Mouse (Mus musculus) limb, embryonic 10.5 days (tissue): ENCODE data around the gene Dnajc9. TPM values are rescaled to one million over a fixed set of nuclear protein-coding genes. Genes with fewer than 3 reads are reported as not detected.

Experiments used
- DNase-seq: peaks from one replicate; pipeline ENCODE4 v3.0.0-alpha.2; 2017; ENCODE audit warnings: low spot score
- H3K27ac ChIP-seq: fragments of 300-500 bp; sonication (generic); 2 replicates; pipeline ENCODE4 v1.5.1; 2016; ENCODE audit warnings: mild to moderate bottlenecking
- H3K27me3 ChIP-seq: fragments of 300-500 bp; sonication (generic); 2 replicates; pipeline ENCODE4 v1.6.1; 2016; ENCODE audit warnings: low read depth, mild to moderate bottlenecking; ENCODE audit not compliant: poor library complexity, severe bottlenecking
- H3K36me3 ChIP-seq: fragments of 300-500 bp; sonication (generic); 2 replicates; pipeline ENCODE4 v1.6.1; 2016; ENCODE audit warnings: mild to moderate bottlenecking, moderate library complexity
- H3K4me1 ChIP-seq: fragments of 300-500 bp; sonication (generic); 2 replicates; pipeline ENCODE4 v1.6.1; 2016
- H3K4me3 ChIP-seq: fragments of 300-500 bp; sonication (generic); 2 replicates; pipeline ENCODE4 v1.5.1; 2016; ENCODE audit warnings: mild to moderate bottlenecking, moderate library complexity
- H3K9me3 ChIP-seq: fragments of 300-500 bp; sonication (generic); replicated peaks from 2 replicates; pipeline ENCODE4 v1.6.1; 2016; ENCODE audit warnings: mild to moderate bottlenecking
- WGBS: fragments of 180-500 bp; shearing (Covaris S2); methylation state at CpG from one replicate; pipeline ENCODE4 v1.1.7; 2016; 5-methylcytosine and 5-hydroxymethylcytosine counted together
- polyA plus RNA-seq: library from polyadenylated mRNA; unstranded; fragments of >200 nt; fragmentation: Nextera tagmentation; extraction: Ambion mirVana; gene quantifications from 2 replicates; pipeline ENCODE4 v1.2.1, GENCODE M21; 2016

Gene Dnajc9
- polyA plus RNA-seq, 1 experiment from 2014 or later, result 290 TPM

DNA sequence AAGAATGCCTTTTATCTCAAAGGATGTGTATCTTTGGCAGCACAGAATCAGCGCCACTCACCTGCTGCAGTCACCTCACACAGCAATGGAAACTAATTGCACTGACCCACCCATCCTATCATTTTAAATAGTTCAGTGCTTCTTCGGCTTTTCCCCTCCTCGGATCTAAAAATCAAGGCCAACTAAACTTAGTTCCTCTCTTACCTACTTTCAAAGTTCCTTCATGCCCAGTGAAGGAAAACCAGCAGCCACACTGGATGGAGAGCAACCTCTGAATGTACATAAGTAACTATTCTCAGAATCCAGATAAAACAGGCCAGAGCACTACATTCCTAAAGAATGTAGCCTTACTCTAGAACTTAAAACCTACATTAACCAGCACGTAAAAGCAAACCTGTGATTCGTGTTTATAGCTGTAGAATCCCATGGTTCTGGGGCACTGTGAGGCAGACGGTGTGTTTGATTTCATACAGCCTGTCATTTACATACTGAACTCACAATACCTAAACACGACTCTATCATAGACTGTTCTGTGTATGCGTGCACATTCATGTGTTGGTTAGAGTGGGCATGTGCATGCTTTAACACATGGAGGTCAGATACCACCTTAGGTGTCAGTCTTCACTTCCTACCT, 853 bp upstream of the Dnajc9 start:
- H3K27ac ChIP-seq, result no peak overlapping the region; the same call in 1 of the 2 replicates
- H3K27me3 ChIP-seq, result no peaks in the 10 kb centered on the region
- peaks cover 35% of the 10 kb centered on the region for H3K4me1 ChIP-seq
- H3K4me3 ChIP-seq, result peak overlapping the region; percentile 78
- no peaks in the 10 kb centered on the region for H3K9me3 ChIP-seq
- WGBS, result 87% methylated on average over 8 of the region's 8 CpGs
- no peak for DNase-seq
- H3K36me3 ChIP-seq, result peaks cover 55% of the 10 kb centered on the region

DNA sequence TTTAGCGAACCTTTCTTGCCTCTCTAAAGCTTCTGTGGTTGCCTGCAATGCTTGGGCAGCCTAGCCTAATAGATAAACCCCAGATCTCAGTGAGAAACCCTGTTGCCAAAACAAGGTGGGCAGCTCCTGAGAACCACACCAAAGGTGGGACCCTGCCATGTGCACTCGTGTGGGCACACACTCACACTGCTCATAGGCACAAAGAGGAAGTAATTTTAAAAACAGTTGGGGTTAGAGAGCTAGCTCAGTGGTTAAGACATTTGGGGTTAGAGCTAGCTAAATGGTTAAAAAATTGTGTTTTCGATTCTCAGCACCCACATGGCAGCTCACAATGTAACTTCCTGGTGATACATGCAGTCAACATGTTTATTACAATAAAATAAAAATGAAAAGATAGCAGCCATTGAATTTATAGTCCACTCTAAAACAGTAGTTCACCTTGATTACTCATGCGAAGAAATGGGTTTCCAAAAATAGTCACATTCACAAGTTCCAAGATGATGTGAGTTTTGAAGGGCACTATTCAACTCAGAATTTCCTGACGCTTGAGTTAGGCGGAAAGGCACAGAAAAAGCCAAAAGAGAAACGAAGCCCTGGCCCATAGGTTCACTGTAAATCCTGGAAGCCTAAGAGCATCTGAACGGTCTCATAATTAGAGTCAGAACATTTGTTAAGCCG, 8.8 kb downstream of the Dnajc9 start:
- DNase-seq, result no peak
- no peaks in the 10 kb centered on the region for H3K4me1 ChIP-seq
- no peak overlapping the region for H3K4me3 ChIP-seq
- no peaks in the 10 kb centered on the region for H3K9me3 ChIP-seq
- H3K27ac ChIP-seq, result no peak overlapping the region
- H3K27me3 ChIP-seq, result no peaks in the 10 kb centered on the region
- 93% methylated on average over 9 of the region's 9 CpGs for WGBS
- peaks cover 92% of the 10 kb centered on the region for H3K36me3 ChIP-seq

DNA sequence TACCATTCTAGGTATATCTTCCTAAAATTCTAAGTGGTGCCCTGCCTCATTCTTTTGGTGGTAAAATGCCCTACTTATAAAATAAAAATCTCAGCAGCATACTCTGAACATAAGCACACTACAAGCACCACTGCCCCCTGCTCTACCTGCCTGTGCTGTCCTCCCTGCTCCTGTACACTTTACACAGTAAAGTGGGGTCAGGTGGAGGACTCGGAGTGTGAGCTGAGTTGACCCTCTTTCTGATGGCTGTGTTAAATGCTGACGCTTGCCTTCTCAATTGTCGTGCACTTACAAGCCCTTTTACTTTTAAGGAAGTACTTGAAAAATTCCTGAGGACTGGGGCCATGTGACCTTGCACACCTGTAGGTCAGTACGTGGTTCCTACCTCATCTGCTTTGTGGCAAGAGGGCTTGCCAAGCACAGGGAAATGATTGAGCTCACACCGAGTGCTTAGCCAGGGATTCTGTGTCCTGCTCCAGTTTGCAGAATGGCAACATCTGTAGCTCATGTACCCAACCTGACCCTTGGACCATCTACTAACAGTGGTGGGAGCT, 9.5 kb downstream of the Dnajc9 start:
- Histone ChIP-seq H3K27me3 (no peaks in the 10 kb centered on the region), H3K9me3 (no peaks in the 10 kb centered on the region), H3K4me3 (no peak overlapping the region), H3K36me3 (peaks cover 91% of the 10 kb centered on the region), H3K4me1 (no peaks in the 10 kb centered on the region), H3K27ac (no peak overlapping the region)
- WGBS, result 85% methylated on average over 5 of the region's 5 CpGs
- no peak for DNase-seq

DNA sequence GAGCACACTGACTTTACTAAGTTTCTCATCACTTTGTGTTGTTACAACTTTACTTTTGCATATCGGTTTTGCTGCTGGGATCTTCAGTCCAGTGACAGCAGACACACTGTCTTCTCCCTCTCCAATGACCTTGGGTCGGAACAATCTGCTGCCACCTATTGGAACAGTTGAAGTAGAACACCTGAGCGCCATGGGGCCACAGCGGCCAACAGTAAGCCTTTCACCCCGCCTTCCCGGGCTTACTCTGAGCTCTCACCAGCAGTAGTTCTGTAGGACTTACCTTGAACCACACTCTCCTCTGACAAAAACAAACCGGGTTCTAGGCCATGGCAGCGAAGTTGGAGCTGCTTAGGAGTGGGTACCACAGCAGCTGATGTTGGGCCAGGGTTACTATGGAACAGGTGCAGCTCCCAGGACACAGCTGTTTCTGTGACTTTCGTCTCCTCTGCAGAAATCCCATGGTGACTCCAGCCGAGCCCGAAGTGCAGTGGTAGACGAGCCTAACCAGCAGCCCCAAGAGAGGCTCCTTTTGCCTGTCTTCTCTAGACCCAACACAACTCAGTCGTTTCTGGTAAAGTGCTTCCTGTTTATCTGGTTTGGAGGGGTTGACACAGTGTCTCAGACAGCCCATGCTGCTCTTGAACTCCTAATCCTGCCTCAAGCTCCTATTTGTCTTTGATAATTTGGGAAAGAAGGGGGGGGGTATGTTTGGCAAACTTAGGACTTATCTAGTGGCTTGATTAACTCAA, 10.2 kb downstream of the Dnajc9 start:
- Histone ChIP-seq H3K27ac (no peak overlapping the region), H3K4me1 (no peaks in the 10 kb centered on the region), H3K27me3 (no peaks in the 10 kb centered on the region), H3K36me3 (peaks cover 89% of the 10 kb centered on the region), H3K9me3 (no peaks in the 10 kb centered on the region), H3K4me3 (no peak overlapping the region)
- DNase-seq, result peak; percentile 60
- WGBS, result 41% methylated on average over 13 of the region's 13 CpGs

DNA sequence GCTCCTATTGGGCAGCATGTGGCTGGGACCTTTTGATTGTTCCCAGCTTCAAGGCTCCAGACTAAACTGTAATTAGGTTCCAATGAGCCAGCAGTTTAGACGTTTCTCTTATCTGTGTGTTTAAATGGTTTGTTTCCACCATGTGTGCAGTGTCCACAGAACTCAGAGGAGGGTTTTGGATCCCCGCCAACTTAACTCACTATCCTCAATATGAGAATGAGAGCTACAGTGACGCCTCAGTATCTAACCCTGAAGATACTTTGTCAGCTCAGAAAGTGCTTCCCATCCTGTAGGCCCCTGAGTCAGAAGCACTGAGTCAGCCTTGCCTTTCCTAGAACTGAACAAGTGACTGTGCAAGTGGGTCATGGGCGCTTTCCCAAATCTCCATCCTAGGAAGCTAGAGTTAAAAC, 11.6 kb downstream of the Dnajc9 start:
- Histone ChIP-seq H3K27ac (no peak overlapping the region), H3K4me1 (no peaks in the 10 kb centered on the region), H3K27me3 (no peaks in the 10 kb centered on the region), H3K36me3 (peaks cover 89% of the 10 kb centered on the region), H3K4me3 (no peak overlapping the region), H3K9me3 (no peaks in the 10 kb centered on the region)
- no peak for DNase-seq
- 84% methylated on average over 4 of the region's 4 CpGs for WGBS

DNA sequence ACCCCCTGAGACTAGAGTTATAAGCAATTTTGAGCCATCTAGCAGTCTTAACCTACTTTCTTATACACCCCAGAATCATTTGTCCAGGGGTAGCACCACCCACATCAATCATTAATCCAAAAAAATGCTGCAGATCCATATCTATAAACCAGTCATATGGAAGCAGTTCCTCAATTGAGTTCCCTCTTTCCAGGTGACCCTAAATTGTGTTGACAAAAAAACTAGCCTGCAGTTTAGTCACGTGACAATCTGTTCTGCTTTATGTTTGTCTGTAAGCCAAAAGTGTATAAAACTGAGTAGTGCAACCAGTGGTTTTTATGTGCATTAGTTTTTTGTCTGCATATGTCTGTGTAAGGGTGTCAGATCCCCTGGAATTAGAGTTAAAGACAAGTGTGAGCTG, 16.9 kb downstream of the Dnajc9 start:
- H3K9me3 ChIP-seq, result no peaks in the 10 kb centered on the region
- no peak overlapping the region for H3K4me3 ChIP-seq
- whole genome bisulfite sequencing, result 87% methylated on average over 1 of the region's 1 CpGs
- no peak for DNase-seq
- no peaks in the 10 kb centered on the region for H3K4me1 ChIP-seq
- H3K27me3 ChIP-seq, result no peaks in the 10 kb centered on the region
- H3K27ac ChIP-seq, result no peak overlapping the region
- H3K36me3 ChIP-seq, result peaks cover 81% of the 10 kb centered on the region

DNA sequence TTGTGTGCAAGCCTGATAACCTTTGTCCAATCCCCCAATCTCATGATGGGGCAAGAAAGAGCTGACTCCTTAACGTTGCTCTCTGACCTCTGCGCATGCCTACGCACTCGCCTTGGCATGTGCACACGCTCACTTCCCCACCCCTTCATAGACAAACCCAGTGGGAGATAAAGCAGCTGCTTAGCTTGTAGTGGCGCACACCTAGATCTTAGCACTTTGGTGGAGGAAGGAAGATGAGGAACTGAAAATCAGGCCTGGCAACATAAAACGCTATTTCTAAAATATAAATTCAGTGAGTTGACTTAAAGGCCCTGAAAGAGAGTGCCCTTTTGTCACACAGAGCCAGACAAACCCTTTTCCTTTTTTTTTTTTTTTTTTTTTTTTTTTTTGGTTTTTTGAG, 17.9 kb downstream of the Dnajc9 start:
- H3K4me1 ChIP-seq, result no peaks in the 10 kb centered on the region
- no peak for DNase-seq
- WGBS, result 87% methylated on average over 7 of the region's 7 CpGs

DNA sequence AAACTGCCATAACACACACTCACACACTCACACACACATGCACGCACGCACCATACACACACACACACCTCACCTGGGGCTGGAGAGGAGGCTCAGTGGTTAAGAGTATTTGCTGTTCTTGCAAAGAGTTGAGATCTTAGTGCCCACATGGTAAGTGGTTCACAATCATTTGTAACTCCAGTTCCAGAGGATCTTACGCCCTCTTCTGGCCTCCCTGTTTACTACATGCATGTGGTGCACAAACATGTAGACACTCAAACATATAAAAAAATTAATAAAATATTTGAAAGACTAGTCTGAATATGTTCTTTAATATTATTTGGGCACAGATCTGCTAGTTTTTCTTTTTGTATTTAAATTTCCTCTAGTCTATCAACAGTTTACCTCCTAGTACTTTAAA, 20.4 kb downstream of the Dnajc9 start:
- no peak for DNase-seq
- Histone ChIP-seq H3K4me3 (no peak overlapping the region), H3K9me3 (no peaks in the 10 kb centered on the region), H3K4me1 (no peaks in the 10 kb centered on the region), H3K27ac (no peak overlapping the region), H3K36me3 (peaks cover 84% of the 10 kb centered on the region), H3K27me3 (no peaks in the 10 kb centered on the region)
- 95% methylated on average over 3 of the region's 3 CpGs for WGBS

More for the DNA sequence above, 17.9 kb downstream of the Dnajc9 start:
- H3K27ac ChIP-seq, result no peak overlapping the region
- H3K4me3 ChIP-seq, result no peak overlapping the region
- no peaks in the 10 kb centered on the region for H3K9me3 ChIP-seq
- peaks cover 81% of the 10 kb centered on the region for H3K36me3 ChIP-seq
- no peaks in the 10 kb centered on the region for H3K27me3 ChIP-seq

DNA sequence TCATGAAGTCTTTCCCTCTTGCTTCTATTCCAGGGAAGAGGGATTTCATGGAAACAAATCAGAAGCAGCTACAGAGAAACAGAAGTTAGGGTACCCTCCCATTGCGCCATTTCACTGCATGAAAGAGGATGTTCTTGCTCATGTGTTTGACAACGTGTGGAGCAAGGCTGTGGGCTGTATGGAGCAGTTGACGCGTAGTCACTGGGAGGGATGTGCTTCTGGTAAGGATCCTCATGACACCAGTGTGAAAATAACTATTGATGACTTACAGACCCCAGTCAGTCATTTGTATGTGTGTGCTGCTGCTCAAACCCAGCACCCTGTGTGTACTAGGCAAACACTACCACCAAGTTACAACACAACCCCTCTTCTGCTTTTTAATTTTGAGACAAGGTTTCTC, 25.5 kb downstream of the Dnajc9 start:
- Histone ChIP-seq H3K4me3 (no peak overlapping the region), H3K36me3 (peaks cover 99% of the 10 kb centered on the region), H3K27me3 (no peaks in the 10 kb centered on the region), H3K4me1 (no peaks in the 10 kb centered on the region), H3K9me3 (no peaks in the 10 kb centered on the region), H3K27ac (no peak overlapping the region)
- no peak for DNase-seq
- WGBS, result 89% methylated on average over 4 of the region's 4 CpGs

DNA sequence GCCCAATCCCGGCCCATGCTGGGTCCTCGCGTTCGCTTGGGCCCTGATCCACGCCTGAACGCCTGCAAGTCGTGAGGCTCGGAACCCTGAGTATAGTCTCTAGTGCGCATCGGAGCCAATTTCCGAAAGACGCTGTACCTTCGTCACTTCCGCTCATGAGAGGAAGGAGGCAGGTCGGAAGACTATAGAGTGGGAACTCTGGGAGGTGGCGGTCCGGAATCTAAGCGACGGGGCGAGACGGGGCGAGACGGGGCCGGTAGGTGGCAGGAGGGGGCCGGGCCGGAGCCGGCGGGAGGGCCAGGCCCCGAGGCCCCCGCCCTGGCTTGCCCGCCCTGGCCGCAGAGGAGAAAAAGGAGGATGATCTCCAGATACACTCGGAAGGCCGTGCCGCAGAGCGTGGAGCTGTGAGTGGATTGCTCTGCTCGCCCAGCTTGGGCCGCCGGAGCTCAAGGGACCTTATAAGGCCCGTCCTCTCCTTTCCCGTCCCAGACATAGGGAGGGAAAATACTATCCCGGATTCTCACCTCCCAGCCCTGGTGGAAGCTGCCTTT, 40.6 kb downstream of the Dnajc9 start, which contains the start of the genes Ecd and Fam149b:
Gene Ecd, minus strand, starts transcription at position 131 of the 551 bp plus-strand sequence.
Gene Fam149b, plus strand, starts transcription at position 172 of the 551 bp plus-strand sequence.
- under 1% methylated on average over 42 of the region's 42 CpGs for WGBS
- H3K27me3 ChIP-seq, result no peaks in the 10 kb centered on the region
- no peaks in the 10 kb centered on the region for H3K9me3 ChIP-seq
- peaks cover 18% of the 10 kb centered on the region for H3K4me1 ChIP-seq
- peak; percentile 95 for DNase-seq
- H3K4me3 ChIP-seq, result peak within 1 kb of the TSS; percentile 79
- peak within 1 kb of the TSS; percentile 95 for H3K27ac ChIP-seq
- H3K36me3 ChIP-seq, result peaks cover 49% of the 10 kb centered on the region

DNA sequence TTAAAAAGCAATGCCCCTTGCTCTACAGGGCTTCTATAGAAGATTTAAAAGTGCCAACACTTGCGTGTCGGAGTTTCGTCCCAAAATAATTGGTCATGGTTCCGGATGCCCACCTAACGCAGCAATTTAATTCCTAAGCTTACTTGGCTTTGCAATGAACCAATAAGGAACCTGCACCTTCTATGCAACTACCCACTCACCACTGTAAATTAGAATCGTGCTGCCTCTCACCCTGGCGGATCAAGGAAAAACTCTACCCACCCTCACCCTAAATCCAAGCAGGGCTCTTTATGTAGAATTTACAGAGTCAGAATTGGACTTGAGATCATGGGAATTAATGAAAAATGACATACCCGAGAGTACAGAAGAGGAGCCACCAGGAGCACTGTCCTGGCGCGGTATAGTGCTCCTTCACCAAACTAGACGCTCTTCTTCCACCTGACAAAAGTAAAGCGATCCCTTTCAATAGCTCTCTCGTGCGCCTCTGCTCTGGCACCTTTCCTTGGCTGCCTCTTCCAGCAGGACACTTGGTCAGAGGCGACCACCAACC, 41.2 kb downstream of the Dnajc9 start:
- H3K36me3 ChIP-seq, result peaks cover 49% of the 10 kb centered on the region
- WGBS, result 6% methylated on average over 15 of the region's 15 CpGs
- peak overlapping the region; percentile 79 for H3K4me3 ChIP-seq
- H3K9me3 ChIP-seq, result no peaks in the 10 kb centered on the region
- peak overlapping the region; percentile 95 for H3K27ac ChIP-seq
- DNase-seq, result no peak
- H3K4me1 ChIP-seq, result peaks cover 18% of the 10 kb centered on the region
- no peaks in the 10 kb centered on the region for H3K27me3 ChIP-seq

DNA sequence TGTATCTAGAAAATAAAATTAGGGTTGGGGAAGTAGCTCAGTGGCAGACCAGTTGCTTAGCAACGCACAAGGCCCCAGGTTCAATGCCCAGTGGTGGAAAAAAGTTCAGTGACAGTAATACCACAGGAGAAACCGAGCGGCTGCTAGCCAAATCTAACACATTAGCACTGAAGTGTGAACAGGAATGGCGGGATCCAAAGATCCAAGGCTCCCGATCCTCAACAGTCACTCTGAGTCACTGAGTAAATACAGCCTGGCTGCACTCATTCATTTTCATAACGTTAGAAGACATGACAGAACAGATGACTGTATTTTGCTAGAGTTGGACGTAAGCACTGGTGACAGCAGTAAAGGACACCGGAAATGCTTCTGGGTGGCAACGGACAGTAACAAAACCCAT, 42.8 kb downstream of the Dnajc9 start:
- Histone ChIP-seq H3K4me1 (peaks cover 18% of the 10 kb centered on the region), H3K9me3 (no peaks in the 10 kb centered on the region), H3K27ac (no peak overlapping the region), H3K4me3 (no peak overlapping the region), H3K36me3 (peaks cover 51% of the 10 kb centered on the region), H3K27me3 (no peaks in the 10 kb centered on the region)
- 93% methylated on average over 9 of the region's 9 CpGs for WGBS
- no peak for DNase-seq
